Mouse (Mus musculus): Measurements from ENCODE around the gene Terf2ip. TPM values are rescaled to one million over a fixed set of nuclear protein-coding genes. Genes with fewer than 3 reads are reported as not detected.

Terf2ip gene
- polyA plus RNA-seq, 1 experiment from 2014 or later = 29.9 TPM

- no peak for ATAC-seq (ENCODE audit: low FRiP score)
- H3K36me3 ChIP-seq (ENCODE audit: control insufficient read depth, insufficient read depth, low read length) = no peaks in the 10 kb centered on the region
- no peak overlapping the region for H3K9ac ChIP-seq (ENCODE audit: low read length)
- H3K9me3 ChIP-seq (ENCODE audit: control insufficient read depth, low read length) = no peaks in the 10 kb centered on the region
- H3K27ac ChIP-seq (ENCODE audit: low read depth, low read length) = no peak overlapping the region
- DNase-seq (ENCODE audit: low spot score, missing footprints) = no peak
- no peak overlapping the region for H3K4me3 ChIP-seq (ENCODE audit: low read depth, low read length)
- H3K4me2 ChIP-seq = no peak overlapping the region
- 51% methylated on average over 6 of the region's 6 CpGs for WGBS
- no peaks in the 10 kb centered on the region for H3K27me3 ChIP-seq (ENCODE audit: control insufficient read depth, insufficient read depth, low read length)
- H3K4me1 ChIP-seq (ENCODE audit: control insufficient read depth, insufficient read depth, low read length) = no peaks in the 10 kb centered on the region
Measured at GRCm38 (mm10) chr8:112030663-112031062, 19.5 kb downstream of the Terf2ip start.

GRCm38 (mm10) chr8:112033071-112033470 lies 21.9 kb downstream of the Terf2ip start:
- Histone ChIP-seq H3K36me3 (ENCODE audit: control insufficient read depth, insufficient read depth, low read length) (no peaks in the 10 kb centered on the region), H3K27me3 (ENCODE audit: control insufficient read depth, insufficient read depth, low read length) (no peaks in the 10 kb centered on the region), H3K9me3 (ENCODE audit: control insufficient read depth, low read length) (no peaks in the 10 kb centered on the region), H3K4me1 (ENCODE audit: control insufficient read depth, insufficient read depth, low read length) (no peaks in the 10 kb centered on the region), H3K4me3 (ENCODE audit: low read depth, low read length) (no peak overlapping the region), H3K27ac (ENCODE audit: low read depth, low read length) (no peak overlapping the region), H3K9ac (ENCODE audit: low read length) (no peak overlapping the region), H3K4me2 (no peak overlapping the region)
- no peak for DNase-seq (ENCODE audit: low spot score, missing footprints)
- no peak for ATAC-seq (ENCODE audit: low FRiP score)
- WGBS = 53% methylated on average over 7 of the region's 7 CpGs

GRCm38 (mm10) chr8:112034603-112035002 lies 23.4 kb downstream of the Terf2ip start:
- peak; percentile 30; the same call in 1 of the 2 replicates for ATAC-seq (ENCODE audit: low FRiP score)
- Histone ChIP-seq H3K27ac (ENCODE audit: low read depth, low read length) (no peak overlapping the region), H3K4me1 (ENCODE audit: control insufficient read depth, insufficient read depth, low read length) (no peaks in the 10 kb centered on the region), H3K4me3 (ENCODE audit: low read depth, low read length) (no peak overlapping the region), H3K4me2 (no peak overlapping the region), H3K27me3 (ENCODE audit: control insufficient read depth, insufficient read depth, low read length) (no peaks in the 10 kb centered on the region), H3K36me3 (ENCODE audit: control insufficient read depth, insufficient read depth, low read length) (no peaks in the 10 kb centered on the region), H3K9ac (ENCODE audit: low read length) (no peak overlapping the region), H3K9me3 (ENCODE audit: control insufficient read depth, low read length) (no peaks in the 10 kb centered on the region)
- 17% methylated on average over 8 of the region's 8 CpGs for WGBS
- peak; percentile 94 for DNase-seq (ENCODE audit: low spot score, missing footprints)

- WGBS = 86% methylated on average over 18 of the region's 18 CpGs
Measured at GRCm38 (mm10) chr8:112037521-112037920, 26.3 kb downstream of the Terf2ip start.

GRCm38 (mm10) chr8:112045182-112045581 lies 34.0 kb downstream of the Terf2ip start:
- Histone ChIP-seq H3K4me3 (ENCODE audit: low read depth, low read length) (no peak overlapping the region), H3K27ac (ENCODE audit: low read depth, low read length) (no peak overlapping the region), H3K9ac (ENCODE audit: low read length) (no peak overlapping the region), H3K4me1 (ENCODE audit: control insufficient read depth, insufficient read depth, low read length) (no peaks in the 10 kb centered on the region), H3K4me2 (no peak overlapping the region), H3K36me3 (ENCODE audit: control insufficient read depth, insufficient read depth, low read length) (no peaks in the 10 kb centered on the region), H3K9me3 (ENCODE audit: control insufficient read depth, low read length) (no peaks in the 10 kb centered on the region), H3K27me3 (ENCODE audit: control insufficient read depth, insufficient read depth, low read length) (no peaks in the 10 kb centered on the region)
- no peak for ATAC-seq (ENCODE audit: low FRiP score)
- DNase-seq (ENCODE audit: low spot score, missing footprints) = no peak
- 82% methylated on average over 5 of the region's 5 CpGs for WGBS

More at GRCm38 (mm10) chr8:112037521-112037920, 26.3 kb downstream of the Terf2ip start:
- H3K4me2 ChIP-seq = no peak overlapping the region
- DNase-seq (ENCODE audit: low spot score, missing footprints) = no peak
- H3K4me3 ChIP-seq (ENCODE audit: low read depth, low read length) = no peak overlapping the region
- H3K36me3 ChIP-seq (ENCODE audit: control insufficient read depth, insufficient read depth, low read length) = no peaks in the 10 kb centered on the region
- H3K27ac ChIP-seq (ENCODE audit: low read depth, low read length) = no peak overlapping the region
- H3K27me3 ChIP-seq (ENCODE audit: control insufficient read depth, insufficient read depth, low read length) = no peaks in the 10 kb centered on the region
- no peaks in the 10 kb centered on the region for H3K4me1 ChIP-seq (ENCODE audit: control insufficient read depth, insufficient read depth, low read length)
- no peak overlapping the region for H3K9ac ChIP-seq (ENCODE audit: low read length)
- no peaks in the 10 kb centered on the region for H3K9me3 ChIP-seq (ENCODE audit: control insufficient read depth, low read length)
- no peak for ATAC-seq (ENCODE audit: low FRiP score)

GRCm38 (mm10) chr8:112045896-112046295 lies 34.7 kb downstream of the Terf2ip start:
- Histone ChIP-seq H3K4me2 (no peak overlapping the region), H3K36me3 (ENCODE audit: control insufficient read depth, insufficient read depth, low read length) (no peaks in the 10 kb centered on the region), H3K4me1 (ENCODE audit: control insufficient read depth, insufficient read depth, low read length) (no peaks in the 10 kb centered on the region), H3K9ac (ENCODE audit: low read length) (no peak overlapping the region), H3K9me3 (ENCODE audit: control insufficient read depth, low read length) (no peaks in the 10 kb centered on the region), H3K27me3 (ENCODE audit: control insufficient read depth, insufficient read depth, low read length) (no peaks in the 10 kb centered on the region), H3K27ac (ENCODE audit: low read depth, low read length) (no peak overlapping the region), H3K4me3 (ENCODE audit: low read depth, low read length) (no peak overlapping the region)
- peak; percentile 98 for DNase-seq (ENCODE audit: low spot score, missing footprints)
- peak; percentile 70 for ATAC-seq (ENCODE audit: low FRiP score)
- 11% methylated on average over 7 of the region's 7 CpGs for WGBS

GRCm38 (mm10) chr8:112048293-112048692 lies 37.1 kb downstream of the Terf2ip start:
- H3K4me3 ChIP-seq (ENCODE audit: low read depth, low read length) = no peak overlapping the region
- no peaks in the 10 kb centered on the region for H3K9me3 ChIP-seq (ENCODE audit: control insufficient read depth, low read length)
- no peak for ATAC-seq (ENCODE audit: low FRiP score)
- no peak for DNase-seq (ENCODE audit: low spot score, missing footprints)
- 85% methylated on average over 6 of the region's 6 CpGs for WGBS
- no peaks in the 10 kb centered on the region for H3K27me3 ChIP-seq (ENCODE audit: control insufficient read depth, insufficient read depth, low read length)
- H3K27ac ChIP-seq (ENCODE audit: low read depth, low read length) = no peak overlapping the region
- H3K4me2 ChIP-seq = no peak overlapping the region
- H3K4me1 ChIP-seq (ENCODE audit: control insufficient read depth, insufficient read depth, low read length) = no peaks in the 10 kb centered on the region
- H3K36me3 ChIP-seq (ENCODE audit: control insufficient read depth, insufficient read depth, low read length) = no peaks in the 10 kb centered on the region
- no peak overlapping the region for H3K9ac ChIP-seq (ENCODE audit: low read length)

- H3K27ac ChIP-seq (ENCODE audit: low read depth, low read length) = no peak overlapping the region
- no peaks in the 10 kb centered on the region for H3K9me3 ChIP-seq (ENCODE audit: control insufficient read depth, low read length)
- no peaks in the 10 kb centered on the region for H3K4me1 ChIP-seq (ENCODE audit: control insufficient read depth, insufficient read depth, low read length)
- H3K4me2 ChIP-seq = no peak overlapping the region
- H3K4me3 ChIP-seq (ENCODE audit: low read depth, low read length) = no peak overlapping the region
- 85% methylated on average over 6 of the region's 6 CpGs for WGBS
- H3K27me3 ChIP-seq (ENCODE audit: control insufficient read depth, insufficient read depth, low read length) = no peaks in the 10 kb centered on the region
- H3K9ac ChIP-seq (ENCODE audit: low read length) = no peak overlapping the region
- no peak for DNase-seq (ENCODE audit: low spot score, missing footprints)
- ATAC-seq (ENCODE audit: low FRiP score) = no peak
- H3K36me3 ChIP-seq (ENCODE audit: control insufficient read depth, insufficient read depth, low read length) = no peaks in the 10 kb centered on the region
Measured at GRCm38 (mm10) chr8:112049984-112050383, 38.8 kb downstream of the Terf2ip start.

- no peaks in the 10 kb centered on the region for H3K36me3 ChIP-seq (ENCODE audit: control insufficient read depth, insufficient read depth, low read length)
- no peak overlapping the region for H3K4me2 ChIP-seq
- no peaks in the 10 kb centered on the region for H3K4me1 ChIP-seq (ENCODE audit: control insufficient read depth, insufficient read depth, low read length)
- WGBS = 83% methylated on average over 9 of the region's 9 CpGs
- DNase-seq (ENCODE audit: low spot score, missing footprints) = no peak
- no peak for ATAC-seq (ENCODE audit: low FRiP score)
- no peaks in the 10 kb centered on the region for H3K27me3 ChIP-seq (ENCODE audit: control insufficient read depth, insufficient read depth, low read length)
- H3K4me3 ChIP-seq (ENCODE audit: low read depth, low read length) = no peak overlapping the region
- H3K9me3 ChIP-seq (ENCODE audit: control insufficient read depth, low read length) = no peaks in the 10 kb centered on the region
- no peak overlapping the region for H3K9ac ChIP-seq (ENCODE audit: low read length)
- H3K27ac ChIP-seq (ENCODE audit: low read depth, low read length) = no peak overlapping the region
Measured at GRCm38 (mm10) chr8:112051537-112051936, 40.3 kb downstream of the Terf2ip start.

GRCm38 (mm10) chr8:112054456-112054855 lies 43.3 kb downstream of the Terf2ip start:
- no peak for ATAC-seq (ENCODE audit: low FRiP score)
- H3K9ac ChIP-seq (ENCODE audit: low read length) = no peak overlapping the region
- H3K4me3 ChIP-seq (ENCODE audit: low read depth, low read length) = no peak overlapping the region
- DNase-seq (ENCODE audit: low spot score, missing footprints) = no peak
- H3K27ac ChIP-seq (ENCODE audit: low read depth, low read length) = no peak overlapping the region
- no peak overlapping the region for H3K4me2 ChIP-seq
- H3K27me3 ChIP-seq (ENCODE audit: control insufficient read depth, insufficient read depth, low read length) = no peaks in the 10 kb centered on the region
- no peaks in the 10 kb centered on the region for H3K36me3 ChIP-seq (ENCODE audit: control insufficient read depth, insufficient read depth, low read length)
- H3K9me3 ChIP-seq (ENCODE audit: control insufficient read depth, low read length) = no peaks in the 10 kb centered on the region
- no peaks in the 10 kb centered on the region for H3K4me1 ChIP-seq (ENCODE audit: control insufficient read depth, insufficient read depth, low read length)
